Mouse (Mus musculus): Measurements from ENCODE around the gene 2310007B03Rik. TPM values are rescaled to one million over a fixed set of nuclear protein-coding genes. Genes with fewer than 3 reads are reported as not detected.

2310007B03Rik gene
- 5.2 and 9.1 TPM in 2 replicates for polyA plus RNA-seq (2012; rRNA removed)

DNA sequence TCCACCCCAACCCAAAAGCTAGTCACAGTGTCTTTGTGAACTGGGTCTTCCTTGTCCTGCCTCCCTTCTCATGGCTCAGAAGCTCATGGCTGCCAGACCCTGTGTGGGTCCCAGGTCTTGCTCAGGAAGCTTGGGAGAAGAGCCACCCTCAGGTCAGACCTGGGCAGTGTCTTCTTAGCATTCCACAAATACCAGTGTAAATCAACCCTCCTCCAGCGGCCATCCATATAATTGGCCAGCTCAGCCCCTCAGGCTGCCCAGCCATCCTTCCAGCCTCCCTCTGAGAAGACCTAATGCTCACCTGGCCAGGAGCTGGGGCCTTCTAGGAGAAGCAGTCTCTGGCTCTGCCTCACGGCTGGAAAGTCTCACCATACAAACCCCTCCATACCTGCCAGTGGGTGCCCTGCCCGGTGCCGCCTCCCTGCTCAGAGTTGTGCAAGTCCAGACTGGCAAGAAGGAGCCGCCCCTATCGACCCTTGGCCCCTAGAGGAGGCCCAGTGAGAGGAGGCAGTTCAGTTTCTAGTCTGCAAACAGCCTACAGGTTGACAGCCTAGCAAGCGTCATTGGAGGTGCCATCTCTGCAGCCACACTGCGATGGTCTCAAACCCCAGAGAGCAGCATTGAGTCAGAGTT lies at the start of gene 2310007B03Rik:
Gene 2310007B03Rik, minus strand, starts transcription at position 448 of the 633 bp plus-strand sequence.

DNA sequence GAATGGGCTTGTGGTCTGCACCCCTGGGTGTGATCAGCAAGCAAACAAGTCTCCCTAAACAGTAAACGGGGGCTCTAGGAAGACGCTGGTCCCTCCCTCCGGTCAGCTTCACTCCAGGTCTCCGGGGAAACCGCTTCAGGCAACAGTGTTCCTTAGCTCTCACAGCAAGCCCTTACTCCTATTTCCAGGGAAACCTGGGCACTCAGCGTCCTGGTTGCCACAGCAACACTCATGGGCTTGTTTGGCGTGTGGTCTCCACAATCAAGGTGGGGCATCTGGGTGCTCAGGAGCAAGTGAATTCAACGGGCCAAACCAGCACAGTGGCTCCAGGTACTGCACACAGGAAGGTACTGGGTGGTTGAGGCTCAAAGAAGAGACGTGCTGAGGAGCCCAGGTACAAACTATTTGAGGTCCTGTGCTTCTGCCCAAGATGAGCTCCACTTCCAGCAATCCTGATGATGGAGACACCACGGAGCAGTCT lies 7.6 kb upstream of the 2310007B03Rik start, which contains the start of gene Crocc2:
Gene Crocc2, plus strand, starts transcription at position 431 of the 481 bp plus-strand sequence.

DNA sequence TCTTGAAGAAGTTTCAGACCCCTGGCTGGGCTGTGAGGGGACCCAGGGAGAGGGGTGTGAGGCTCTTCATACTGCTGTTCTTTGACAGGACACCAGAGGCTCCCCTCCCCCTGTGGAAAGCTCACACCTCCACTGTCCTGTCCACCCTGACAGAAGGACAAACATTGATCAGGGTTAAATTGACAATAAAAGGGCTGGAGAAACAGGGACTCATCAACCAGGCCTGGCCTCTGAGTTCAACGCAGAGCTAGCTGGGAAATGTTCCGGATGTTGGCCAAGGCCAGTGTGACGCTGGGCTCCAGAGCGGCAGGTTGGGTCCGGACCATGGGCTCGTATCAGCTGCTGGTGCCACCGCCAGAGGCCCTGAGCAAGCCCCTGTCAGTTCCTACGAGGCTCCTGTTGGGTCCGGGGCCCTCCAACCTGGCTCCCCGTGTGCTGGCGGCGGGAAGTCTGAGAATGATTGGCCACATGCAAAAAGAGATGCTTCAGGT lies 25.7 kb downstream of the 2310007B03Rik start, which contains the start of gene Agxt:
Gene Agxt, plus strand, starts transcription at position 205 of the 491 bp plus-strand sequence.

DNA sequence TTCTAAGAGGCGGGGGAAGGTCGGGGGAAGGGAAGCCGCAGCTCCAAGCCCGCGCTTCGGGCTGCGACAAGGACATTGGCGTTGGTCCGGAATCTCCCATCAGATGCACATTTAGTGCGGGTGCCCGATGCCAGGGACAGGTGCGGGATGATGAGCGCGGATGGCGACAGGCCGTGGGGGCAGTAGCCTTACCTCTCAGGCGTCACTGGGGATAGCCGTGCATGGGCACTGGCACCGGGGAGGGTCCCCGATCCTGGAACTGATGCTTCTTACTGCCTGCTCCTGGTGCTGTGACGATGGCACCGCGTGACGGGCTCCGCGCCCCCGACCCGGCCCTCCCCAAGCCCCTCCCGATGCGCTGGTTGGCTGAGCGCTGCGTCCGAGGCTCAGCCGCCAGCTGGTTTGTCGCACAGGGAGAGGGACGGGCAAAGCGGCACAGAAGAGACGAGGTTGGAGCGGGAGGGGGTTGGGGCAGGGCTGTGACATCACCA lies 59.1 kb downstream of the 2310007B03Rik start, which contains the start of gene Kif1a:
Gene Kif1a, minus strand, starts transcription at position 381 of the 491 bp plus-strand sequence.

Other genes with a start within 250 kb of the 2310007B03Rik start
- gene Capn10, start 226.6 kb downstream of the 2310007B03Rik start, polyA plus RNA-seq (2012; rRNA removed) = 24.2 and 34.5 TPM in 2 replicates
- 1.6 and 4.7 TPM in 2 replicates for gene Gpr35, start 210.1 kb downstream of the 2310007B03Rik start, polyA plus RNA-seq (2012; rRNA removed)
- not detected in 2 replicates for gene Aqp12, start 154.6 kb downstream of the 2310007B03Rik start, polyA plus RNA-seq (2012; rRNA removed)
- gene Kif1a, start 59.0 kb downstream of the 2310007B03Rik start, polyA plus RNA-seq (2012; rRNA removed) = 1.5 and 2.3 TPM in 2 replicates
- not detected in 2 replicates for gene Agxt, start 25.7 kb downstream of the 2310007B03Rik start, polyA plus RNA-seq (2012; rRNA removed)
- gene Crocc2, start 7.8 kb upstream of the 2310007B03Rik start, polyA plus RNA-seq (2012; rRNA removed) = 0.03 and 0.04 TPM in 2 replicates
- gene Sned1, start 74.9 kb upstream of the 2310007B03Rik start, polyA plus RNA-seq (2012; rRNA removed) = 1.0 and 2.7 TPM in 2 replicates
- gene Mterf4, start 145.0 kb upstream of the 2310007B03Rik start, polyA plus RNA-seq (2012; rRNA removed) = 2.4 and 3.0 TPM in 2 replicates
- 1.1 and 1.3 TPM in 2 replicates for gene Ppp1r7, start 181.9 kb upstream of the 2310007B03Rik start, polyA plus RNA-seq (2012; rRNA removed)
- gene Pask, start 182.5 kb upstream of the 2310007B03Rik start, polyA plus RNA-seq (2012; rRNA removed) = 0.38 and 0.65 TPM in 2 replicates
- 34.9 and 51.3 TPM in 2 replicates for gene Ano7, start 213.0 kb upstream of the 2310007B03Rik start, polyA plus RNA-seq (2012; rRNA removed)

Measured in stomach, adult 2 months (tissue).